8 mouse cellular contexts compared by ENCODE assay signal in genomic region chr6:8510864-8511428, GRCm38 (mm10). TPM values are rescaled to one million over a fixed set of nuclear protein-coding genes. Genes with fewer than 3 reads are reported as not detected.
DNase-seq lines count a peak whose midpoint lies in the region; ATAC-seq lines count a peak whose summit lies in the region.

No protein-coding gene starts in this region.

- peak overlapping the region; percentile 77 for H3K4me2 ChIP-seq in lung, embryonic 15.5 days
- H3K4me2 ChIP-seq in intestine, embryonic 14.5 days (ENCODE audit: low read length): peak overlapping the region; percentile 61
- H3K4me2 ChIP-seq in neural tube, embryonic 12.5 days (replicated peaks): peak overlapping the region; percentile 66

- H3K9ac ChIP-seq in lung, embryonic 15.5 days: peak overlapping the region; percentile 93
- peak overlapping the region; percentile 93 for H3K9ac ChIP-seq in intestine, embryonic 14.5 days (ENCODE audit: low read length)
- peak overlapping the region; percentile 99 for H3K9ac ChIP-seq in neural tube, embryonic 12.5 days

- no peak for ATAC-seq in lung, embryonic 15.5 days (ENCODE audit: borderline replicate concordance, extremely low read depth, low FRiP score, low TSS enrichment)
- ATAC-seq in intestine, embryonic 14.5 days (replicated peaks; ENCODE audit: low FRiP score, low TSS enrichment, low read depth): no peak
- ATAC-seq in neural tube, embryonic 12.5 days (ENCODE audit: low FRiP score, low read depth): no peak

- no peaks in the 10 kb centered on the region for H3K36me3 ChIP-seq in lung, embryonic 15.5 days
- H3K36me3 ChIP-seq in intestine, embryonic 14.5 days (ENCODE audit: control insufficient read depth, insufficient read depth, low read length): no peaks in the 10 kb centered on the region
- no peaks in the 10 kb centered on the region for H3K36me3 ChIP-seq in neural tube, embryonic 12.5 days

- no peaks in the 10 kb centered on the region for H3K9me3 ChIP-seq in lung, embryonic 15.5 days
- H3K9me3 ChIP-seq in intestine, embryonic 14.5 days (ENCODE audit: control insufficient read depth, low read length): no peaks in the 10 kb centered on the region
- no peaks in the 10 kb centered on the region for H3K9me3 ChIP-seq in neural tube, embryonic 12.5 days

- intact Hi-C loops in left cerebral cortex, postnatal 10 days (cut with DNase I): loop anchor here (5.0 to 10.0 kb wide), 3 partner anchors 224 to 324 kb away; no protein-coding TSS in a partner anchor

- DNase-seq in lung, postnatal 4 days: no peak
- peak; percentile 30 for DNase-seq in embryo, embryonic 11 days
- no peak for DNase-seq in intestine, embryonic 14.5 days (ENCODE audit: low spot score)
- no peak for DNase-seq in urinary bladder, postnatal 4 days (ENCODE audit: low spot score in 2 of 2)
- no peak for DNase-seq in left cerebral cortex, postnatal 10 days (ENCODE audit: extremely low spot score in 1 of 2, low spot score in 2 of 2)
- no peak for DNase-seq in right cerebral cortex, postnatal 36 days (ENCODE audit: low spot score in 2 of 2)

- WGBS in lung, embryonic 15.5 days: 5% methylated on average over 7 of the region's 7 CpGs
- WGBS in intestine, embryonic 14.5 days: 11% methylated on average over 7 of the region's 7 CpGs
- WGBS in neural tube, embryonic 12.5 days: 9% methylated on average over 7 of the region's 7 CpGs

- peak overlapping the region; percentile 87 for H3K4me3 ChIP-seq in lung, embryonic 15.5 days
- H3K4me3 ChIP-seq in intestine, embryonic 14.5 days (ENCODE audit: low read depth, low read length): peak overlapping the region; percentile 70
- peak overlapping the region; percentile 99 for H3K4me3 ChIP-seq in neural tube, embryonic 12.5 days

- H3K27ac ChIP-seq in lung, embryonic 15.5 days: 0 out of 2 replicates have a peak overlapping the region, but pooled peaks have one; percentile 99
- H3K27ac ChIP-seq in intestine, embryonic 14.5 days (ENCODE audit: low read depth): no peak overlapping the region
- no peak overlapping the region for H3K27ac ChIP-seq in neural tube, embryonic 12.5 days

- no peaks in the 10 kb centered on the region for H3K27me3 ChIP-seq in lung, embryonic 15.5 days
- no peaks in the 10 kb centered on the region for H3K27me3 ChIP-seq in intestine, embryonic 14.5 days (replicated peaks; ENCODE audit: control insufficient read depth, insufficient read depth, low read length)
- H3K27me3 ChIP-seq in neural tube, embryonic 12.5 days (replicated peaks): no peaks in the 10 kb centered on the region

- H3K4me1 ChIP-seq in lung, embryonic 15.5 days: peaks cover 21% of the 10 kb centered on the region
- H3K4me1 ChIP-seq in intestine, embryonic 14.5 days (replicated peaks; ENCODE audit: control insufficient read depth, insufficient read depth, low read length): 0 out of 2 replicates have a peak, but pooled peaks cover 3% of the 10 kb centered on the region
- peaks cover 17% of the 10 kb centered on the region for H3K4me1 ChIP-seq in neural tube, embryonic 12.5 days

RNA-seq across cellular contexts. Expression of gene Glcci1, which starts 1.5 kb away (rescaled TPM):
- polyA plus RNA-seq in lung, embryonic 15.5 days (2015; fragmentation: Nextera tagmentation; extraction: Ambion mirVana): 8.7 and 10.6 TPM in 2 replicates
- 8.0 and 8.5 TPM in 2 replicates for polyA plus RNA-seq in intestine, embryonic 14.5 days (2014; fragmentation: Nextera tagmentation; extraction: Ambion mirVana)
- 28.1 and 29.8 TPM in 2 replicates for polyA plus RNA-seq in neural tube, embryonic 12.5 days (2016; fragmentation: Nextera tagmentation; extraction: Ambion mirVana)
- total RNA-seq in left cerebral cortex, postnatal 10 days (2021): 10 to 100 TPM; 59.6 to 60.2 TPM
